Mouse (Mus musculus) limb, embryonic 11.5 days (tissue): ENCODE measurements around the gene Mrpl41. TPM values are rescaled to one million over a fixed set of nuclear protein-coding genes. Genes with fewer than 3 reads are reported as not detected.

Source experiments
- ATAC-seq: fragments of 200-750 bp; cut with Nextera tagmentation; 2 replicates; pipeline ENCODE4 v1.8.0; 2017; ENCODE audit warnings: low read depth; ENCODE audit not compliant: insufficient number of reproducible peaks, low FRiP score, low TSS enrichment
- DNase-seq: peaks from one replicate; pipeline ENCODE4 v3.0.0-alpha.2; 2015; ENCODE audit warnings: low spot score
- H3K27ac ChIP-seq: fragments of 300-500 bp; sonication (generic); replicated peaks from 2 replicates; pipeline ENCODE4 v1.5.1; 2014; ENCODE audit warnings: low read depth, mild to moderate bottlenecking, low read length
- H3K27me3 ChIP-seq: fragments of 300-500 bp; sonication (generic); 2 replicates; pipeline ENCODE4 v1.6.1; 2014; ENCODE audit warnings: mild to moderate bottlenecking, low read length, mixed read lengths; ENCODE audit not compliant: control insufficient read depth, insufficient read depth
- H3K36me3 ChIP-seq: fragments of 300-500 bp; sonication (generic); 2 replicates; pipeline ENCODE4 v1.6.1; 2014; ENCODE audit warnings: mild to moderate bottlenecking, low read length, moderate library complexity, mixed read lengths; ENCODE audit not compliant: control insufficient read depth, insufficient read depth
- H3K4me1 ChIP-seq: fragments of 300-500 bp; sonication (generic); 2 replicates; pipeline ENCODE4 v1.6.1; 2014; ENCODE audit warnings: low read length, mixed read lengths; ENCODE audit not compliant: control insufficient read depth, insufficient read depth
- H3K4me2 ChIP-seq: fragments of 300-500 bp; sonication (generic); 2 replicates; pipeline ENCODE4 v1.6.1; 2014; ENCODE audit warnings: low read depth, mild to moderate bottlenecking, moderate library complexity; ENCODE audit not compliant: severe bottlenecking
- H3K4me3 ChIP-seq: fragments of 300-500 bp; sonication (generic); 2 replicates; pipeline ENCODE4 v1.5.1; 2014; ENCODE audit warnings: low read depth, low read length
- H3K9ac ChIP-seq: fragments of 300-500 bp; sonication (generic); 2 replicates; pipeline ENCODE4 v1.6.1; 2014; ENCODE audit warnings: mild to moderate bottlenecking, low read length
- H3K9me3 ChIP-seq: fragments of 300-500 bp; sonication (generic); 2 replicates; pipeline ENCODE4 v1.6.1; 2016; ENCODE audit warnings: low read length; ENCODE audit not compliant: control insufficient read depth
- WGBS: fragments of 180-500 bp; shearing (Covaris S2); extraction: QIAGEN DNeasy Blood & Tissue Kit; methylation state at CpG from one replicate; pipeline ENCODE4 v1.1.7; 2014; 5-methylcytosine and 5-hydroxymethylcytosine counted together
- microRNA-seq: library from miRNA; unstranded; fragments of <30 nt; microRNA quantifications from one replicate; pipeline ENCODE4, GENCODE M21; 2016
- polyA plus RNA-seq: library from polyadenylated mRNA; unstranded; fragments of >200 nt; fragmentation: Nextera tagmentation; extraction: Ambion mirVana; gene quantifications from 2 replicates; pipeline ENCODE4 v1.2.1, GENCODE M21; 2014

The Mrpl41 gene
- polyA plus RNA-seq, 1 experiment from 2014 or later: 132 TPM

DNA sequence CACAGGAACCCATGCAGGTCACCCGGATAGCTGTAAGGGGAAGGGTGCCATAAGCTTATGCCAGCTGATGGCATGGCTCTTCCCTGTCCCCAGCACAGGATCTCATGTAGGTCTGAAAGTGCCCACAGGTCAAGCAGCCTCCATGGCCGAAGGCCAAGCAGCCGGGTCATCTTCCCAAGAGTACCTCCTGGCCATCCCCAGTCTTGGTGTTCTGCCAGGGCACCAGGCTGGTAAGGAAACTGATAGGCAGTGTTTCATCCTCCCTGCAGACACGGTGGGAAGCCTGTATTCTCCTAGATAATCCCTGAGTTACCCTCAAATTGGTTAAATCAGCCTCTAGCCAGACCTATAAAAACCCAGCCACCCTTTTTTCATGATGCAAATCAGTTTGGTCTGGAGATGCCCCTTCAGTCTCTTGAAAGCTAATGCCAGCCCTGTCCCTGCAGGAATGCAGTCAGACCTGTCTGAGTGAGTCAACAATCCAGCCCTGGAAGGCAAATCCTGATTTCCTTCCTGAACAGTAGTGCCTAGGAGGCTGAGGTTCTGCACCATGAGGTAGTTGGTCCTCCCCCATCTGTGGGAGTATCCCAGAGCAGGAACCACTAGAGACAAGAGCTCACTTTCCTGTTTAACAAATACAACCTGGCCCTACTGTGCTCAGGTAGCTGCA is 47.0 kb downstream of the Mrpl41 start:
- Histone ChIP-seq H3K36me3 (no peaks in the 10 kb centered on the region), H3K9ac (no peak overlapping the region), H3K27me3 (no peaks in the 10 kb centered on the region), H3K4me2 (no peak overlapping the region), H3K27ac (no peak overlapping the region), H3K4me3 (no peak overlapping the region), H3K9me3 (no peaks in the 10 kb centered on the region), H3K4me1 (no peaks in the 10 kb centered on the region)
- ATAC-seq: no peak
- no peak for DNase-seq
- 78% methylated on average over 4 of the region's 4 CpGs for WGBS

DNA sequence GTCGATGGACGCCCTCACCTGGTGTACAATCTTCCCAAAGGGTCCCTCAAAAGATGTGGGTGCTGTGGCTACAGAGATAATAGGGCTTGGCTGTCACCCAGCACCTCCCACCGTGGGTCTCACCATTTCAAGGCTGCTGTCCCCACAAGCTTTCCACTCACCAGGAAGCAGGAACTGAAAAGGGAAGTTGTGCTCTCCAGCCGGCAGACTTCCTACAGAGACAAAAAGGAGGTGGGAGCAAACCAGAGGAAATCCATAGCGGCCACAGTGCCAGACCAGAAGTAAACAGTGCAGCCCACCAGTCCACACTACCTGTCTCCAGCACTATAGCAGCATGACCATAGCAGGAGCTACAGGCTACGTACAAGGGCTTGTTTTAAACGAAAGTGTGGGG is 47.9 kb downstream of the Mrpl41 start:
- 78% methylated on average over 7 of the region's 7 CpGs for WGBS
- DNase-seq: no peak
- H3K27ac ChIP-seq: no peak overlapping the region

DNA sequence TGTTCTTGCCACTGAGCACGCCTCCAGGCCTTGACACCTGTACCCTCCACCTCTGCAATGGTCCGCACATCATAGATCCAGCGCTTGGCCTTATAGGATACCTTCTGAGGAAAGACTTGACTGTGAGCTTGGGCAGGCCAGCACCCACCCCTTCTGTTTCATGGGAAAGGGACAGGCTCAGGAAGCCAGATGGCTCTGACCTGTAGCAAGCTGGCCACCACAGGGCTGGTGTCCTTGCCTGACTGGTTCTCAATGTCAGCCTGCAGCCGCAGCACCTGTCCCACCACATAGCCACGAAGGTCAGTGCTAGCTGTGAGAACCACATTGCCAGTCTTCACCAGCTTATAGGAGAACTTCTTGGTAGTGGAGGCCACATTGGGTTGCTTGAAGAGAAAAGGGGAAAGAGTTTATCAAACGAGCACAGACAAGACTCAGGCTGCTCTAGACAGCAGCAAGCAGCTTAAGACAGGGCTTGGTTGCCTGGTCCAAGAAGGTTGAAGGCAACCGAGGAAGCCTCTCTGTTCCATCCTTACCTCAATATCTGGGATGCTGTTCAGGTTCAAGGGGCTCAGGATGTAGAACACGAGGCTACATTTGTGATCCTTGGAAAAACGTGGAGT is 48.4 kb downstream of the Mrpl41 start:
- no peak overlapping the region for H3K4me2 ChIP-seq
- ATAC-seq (no peak), DNase-seq (no peak)
- no peaks in the 10 kb centered on the region for H3K36me3 ChIP-seq
- no peaks in the 10 kb centered on the region for H3K27me3 ChIP-seq
- no peak overlapping the region for H3K27ac ChIP-seq
- no peak overlapping the region for H3K4me3 ChIP-seq
- H3K9ac ChIP-seq: no peak overlapping the region
- H3K4me1 ChIP-seq: no peaks in the 10 kb centered on the region
- 87% methylated on average over 9 of the region's 9 CpGs for WGBS
- no peaks in the 10 kb centered on the region for H3K9me3 ChIP-seq

More for the DNA sequence above, 47.9 kb downstream of the Mrpl41 start:
- Histone ChIP-seq H3K4me1 (no peaks in the 10 kb centered on the region), H3K4me3 (no peak overlapping the region), H3K4me2 (no peak overlapping the region), H3K9me3 (no peaks in the 10 kb centered on the region), H3K36me3 (no peaks in the 10 kb centered on the region), H3K9ac (no peak overlapping the region), H3K27me3 (no peaks in the 10 kb centered on the region)
- ATAC-seq: no peak

DNA sequence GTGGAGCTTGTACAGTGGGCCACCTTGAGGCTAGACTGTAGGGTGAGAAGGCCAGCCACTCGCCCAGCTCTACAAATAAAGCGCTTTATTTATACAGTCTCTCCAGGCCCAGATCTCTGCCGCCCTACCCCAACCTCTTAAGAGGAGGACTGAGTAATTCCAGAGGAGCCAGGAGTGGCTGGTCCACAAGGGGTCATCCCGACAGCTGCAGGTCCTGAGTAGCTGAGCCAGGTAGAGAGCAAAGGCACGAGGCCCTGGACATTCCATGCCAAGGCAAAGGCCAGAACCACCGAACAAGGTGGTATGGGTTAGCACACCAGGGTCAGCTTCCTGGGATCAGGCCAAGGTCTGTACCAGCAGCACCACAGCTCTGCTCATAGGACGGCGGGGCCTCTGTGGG is 49.6 kb downstream of the Mrpl41 start:
- H3K4me1 ChIP-seq: no peaks in the 10 kb centered on the region
- no peak for DNase-seq
- WGBS: 80% methylated on average over 8 of the region's 8 CpGs
- ATAC-seq: no peak
- no peaks in the 10 kb centered on the region for H3K27me3 ChIP-seq
- H3K9ac ChIP-seq: no peak overlapping the region
- H3K36me3 ChIP-seq: no peaks in the 10 kb centered on the region
- no peaks in the 10 kb centered on the region for H3K9me3 ChIP-seq
- no peak overlapping the region for H3K4me3 ChIP-seq
- no peak overlapping the region for H3K4me2 ChIP-seq
- no peak overlapping the region for H3K27ac ChIP-seq

Small RNAs within 50 kb of the gene (microRNA-seq; reads per million reads assigned to microRNA genes)
- gene Gm22875: not detected

Other genes starting within 250 kb of the Mrpl41 start
- gene Cacna1b, start 211.9 kb downstream of the Mrpl41 start, polyA plus RNA-seq: 0.63 and 1.5 TPM in 2 replicates
- gene Ehmt1, start 55.5 kb downstream of the Mrpl41 start, polyA plus RNA-seq: 97.6 and 119 TPM in 2 replicates
- gene Arrdc1, start 39.8 kb downstream of the Mrpl41 start, polyA plus RNA-seq: 11.8 and 12.7 TPM in 2 replicates
- 27.7 and 34.1 TPM in 2 replicates for gene Zmynd19, start 25.3 kb downstream of the Mrpl41 start, polyA plus RNA-seq
- 30.7 and 36.6 TPM in 2 replicates for gene Dph7, start 12.7 kb downstream of the Mrpl41 start, polyA plus RNA-seq
- 5.4 and 6.5 TPM in 2 replicates for gene Pnpla7, start 935 bp upstream of the Mrpl41 start, polyA plus RNA-seq
- 41.7 and 42.0 TPM in 2 replicates for gene Nsmf, start 79.3 kb upstream of the Mrpl41 start, polyA plus RNA-seq
- gene Entpd8, start 105.2 kb upstream of the Mrpl41 start, polyA plus RNA-seq: not detected in 2 replicates
- gene Noxa1, start 120.1 kb upstream of the Mrpl41 start, polyA plus RNA-seq: 0.24 TPM in 1 of 2 replicates, not detected in the other
- 8.8 and 10.0 TPM in 2 replicates for gene Nrarp, start 205.7 kb upstream of the Mrpl41 start, polyA plus RNA-seq
- 3.1 and 3.7 TPM in 2 replicates for gene Tor4a, start 221.8 kb upstream of the Mrpl41 start, polyA plus RNA-seq
- 103 and 106 TPM in 2 replicates for gene Nelfb, start 236.4 kb upstream of the Mrpl41 start, polyA plus RNA-seq
- gene Stpg3, start 239.5 kb upstream of the Mrpl41 start, polyA plus RNA-seq: 0.19 TPM in 1 of 2 replicates, not detected in the other
- gene Fam166a, start 243.6 kb upstream of the Mrpl41 start, polyA plus RNA-seq: not detected in 2 replicates
- gene Tubb4b, start 249.6 kb upstream of the Mrpl41 start, polyA plus RNA-seq: 526 and 567 TPM in 2 replicates